Comparison of ENCODE assay signal across 8 mouse cellular contexts in genomic region chr7:142522352-142522751, GRCm38 (mm10). TPM values are rescaled to one million over a fixed set of nuclear protein-coding genes. Genes with fewer than 3 reads are reported as not detected.
A peak's percentile ranks its signal among the peaks of the same experiment; 100 is the strongest.
DNase-seq lines count a peak whose midpoint lies in the region; ATAC-seq and TF ChIP-seq lines count a peak whose summit lies in the region.

No protein-coding gene starts in this region.

- TF ChIP-seq POLR2A in liver, adult 2 months (IDR thresholded peaks at IDR 0.05; ENCODE audit: extremely low read depth, insufficient read depth, low read length) = no peak
- no peak for TF ChIP-seq POLR2A in bone marrow macrophage, adult 2 months (IDR thresholded peaks at IDR 0.05; ENCODE audit: borderline replicate concordance, low read depth, low read length)

- no peaks in the 10 kb centered on the region for H3K79me2 ChIP-seq in liver, adult 2 months (ENCODE audit: control insufficient read depth, insufficient read depth, low read length)

- no peak overlapping the region for H3K9ac ChIP-seq in liver, adult 2 months (ENCODE audit: low read depth, low read length)
- no peak overlapping the region for H3K9ac ChIP-seq in liver, embryonic 11.5 days (ENCODE audit: low read depth, low read length)
- 0 out of 2 replicates have a peak overlapping the region, but pooled peaks have one; percentile 73 for H3K9ac ChIP-seq in heart, embryonic 13.5 days
- H3K9ac ChIP-seq in limb, embryonic 15.5 days = no peak overlapping the region

- H3K27me3 ChIP-seq in liver, adult 2 months (ENCODE audit: control insufficient read depth, insufficient read depth, low read length) = 0 out of 2 replicates have a peak, but pooled peaks cover 2% of the 10 kb centered on the region
- no peaks in the 10 kb centered on the region for H3K27me3 ChIP-seq in liver, embryonic 11.5 days (replicated peaks; ENCODE audit: control insufficient read depth, insufficient read depth, low read length)
- no peaks in the 10 kb centered on the region for H3K27me3 ChIP-seq in heart, embryonic 13.5 days (replicated peaks)
- no peaks in the 10 kb centered on the region for H3K27me3 ChIP-seq in limb, embryonic 15.5 days

- no peaks in the 10 kb centered on the region for H3K4me1 ChIP-seq in liver, adult 2 months (ENCODE audit: control insufficient read depth, insufficient read depth, low read length)
- H3K4me1 ChIP-seq in liver, embryonic 11.5 days (replicated peaks; ENCODE audit: control insufficient read depth, insufficient read depth, low read length) = peaks cover 48% of the 10 kb centered on the region
- no peaks in the 10 kb centered on the region for H3K4me1 ChIP-seq in bone marrow macrophage, adult 2 months (ENCODE audit: control insufficient read depth, insufficient read depth, low read length)
- peaks cover 69% of the 10 kb centered on the region for H3K4me1 ChIP-seq in heart, embryonic 13.5 days
- peaks cover 48% of the 10 kb centered on the region for H3K4me1 ChIP-seq in limb, embryonic 15.5 days

- H3K4me3 ChIP-seq in liver, adult 2 months (ENCODE audit: insufficient read depth, low read depth, low read length) = no peak overlapping the region
- no peak overlapping the region for H3K4me3 ChIP-seq in liver, embryonic 11.5 days (ENCODE audit: low read depth, low read length)
- no peak overlapping the region for H3K4me3 ChIP-seq in bone marrow macrophage, adult 2 months (ENCODE audit: insufficient read depth, low read length)
- H3K4me3 ChIP-seq in heart, embryonic 13.5 days = no peak overlapping the region
- no peak overlapping the region for H3K4me3 ChIP-seq in limb, embryonic 15.5 days

- no peak overlapping the region for H3K4me2 ChIP-seq in liver, embryonic 11.5 days
- H3K4me2 ChIP-seq in heart, embryonic 13.5 days = no peak overlapping the region
- no peak overlapping the region for H3K4me2 ChIP-seq in limb, embryonic 15.5 days

- DNase-seq in liver, adult 2 months (ENCODE audit: extremely low read depth, low read depth, low spot score) = peak; percentile 21
- DNase-seq in liver, embryonic 11.5 days (ENCODE audit: low spot score) = no peak
- DNase-seq in yolk sac, embryonic 10.5 days (ENCODE audit: low spot score) = peak; percentile 82
- DNase-seq in layer of hippocampus, postnatal 14 days (ENCODE audit: low spot score in 2 of 2) = no peak
- DNase-seq in frontal cortex, postnatal 14 days (ENCODE audit: low spot score in 2 of 2) = no peak

- H3K36me3 ChIP-seq in liver, adult 2 months (ENCODE audit: control insufficient read depth, insufficient read depth, low read length) = no peaks in the 10 kb centered on the region
- no peaks in the 10 kb centered on the region for H3K36me3 ChIP-seq in liver, embryonic 11.5 days (ENCODE audit: control insufficient read depth, insufficient read depth, low read length)
- no peaks in the 10 kb centered on the region for H3K36me3 ChIP-seq in heart, embryonic 13.5 days
- no peaks in the 10 kb centered on the region for H3K36me3 ChIP-seq in limb, embryonic 15.5 days

- ATAC-seq in liver, embryonic 11.5 days (replicated peaks; ENCODE audit: low FRiP score) = no peak
- ATAC-seq in heart, embryonic 13.5 days (ENCODE audit: extremely low read depth, insufficient number of reproducible peaks, low FRiP score, low TSS enrichment) = no peak
- no peak for ATAC-seq in limb, embryonic 15.5 days (ENCODE audit: insufficient number of reproducible peaks, low FRiP score, low TSS enrichment, low read depth)

- H3K9me3 ChIP-seq in liver, embryonic 11.5 days (ENCODE audit: control insufficient read depth, low read length) = no peaks in the 10 kb centered on the region
- H3K9me3 ChIP-seq in heart, embryonic 13.5 days = no peaks in the 10 kb centered on the region
- H3K9me3 ChIP-seq in limb, embryonic 15.5 days = no peaks in the 10 kb centered on the region

- WGBS in liver, adult 2 months = 28% methylated on average over 4 of the region's 4 CpGs
- WGBS in liver, embryonic 11.5 days = 28% methylated on average over 4 of the region's 4 CpGs
- WGBS in heart, embryonic 13.5 days = 34% methylated on average over 4 of the region's 4 CpGs
- WGBS in limb, embryonic 15.5 days = 28% methylated on average over 4 of the region's 4 CpGs

- no peak overlapping the region for H3K27ac ChIP-seq in liver, adult 2 months (replicated peaks; ENCODE audit: insufficient read depth, low read depth, low read length)
- H3K27ac ChIP-seq in liver, embryonic 11.5 days (ENCODE audit: low read depth, low read length) = no peak overlapping the region
- no peak overlapping the region for H3K27ac ChIP-seq in bone marrow macrophage, adult 2 months (ENCODE audit: insufficient read depth, low read depth, low read length)
- H3K27ac ChIP-seq in heart, embryonic 13.5 days (replicated peaks) = peak overlapping the region; percentile 89
- H3K27ac ChIP-seq in limb, embryonic 15.5 days = peak overlapping the region; percentile 82

- TF ChIP-seq CTCF in liver, adult 2 months (IDR thresholded peaks at IDR 0.05; ENCODE audit: low read depth, low read length) = peak; percentile 84
- TF ChIP-seq CTCF in bone marrow macrophage, adult 2 months (IDR thresholded peaks at IDR 0.05; ENCODE audit: low read depth, low read length) = peak; percentile 22; the same call in 1 of the 2 replicates

RNA-seq across cellular contexts. Expression of gene Mrpl23, which starts 10.1 kb away (rescaled TPM):
- 45.0 and 54.8 TPM in 2 replicates for total RNA-seq in liver, adult 2 months (2014; rRNA removed)
- polyA plus RNA-seq in liver, adult 2 months (2012; rRNA removed) = 7.6 and 9.0 TPM in 2 replicates
- polyA plus RNA-seq in liver, embryonic 11.5 days (2014; fragmentation: Nextera tagmentation; extraction: Ambion mirVana) = 20.8 and 22.2 TPM in 2 replicates
- 27.2 and 47.3 TPM in 2 replicates for polyA plus RNA-seq in bone marrow macrophage, adult 2 months (2012; ENCODE audit: insufficient read depth, insufficient read length, missing spikeins)
- 15.6 and 17.7 TPM in 2 replicates for polyA plus RNA-seq in heart, embryonic 13.5 days (2015; fragmentation: Nextera tagmentation; extraction: Ambion mirVana)
- 28.8 and 30.5 TPM in 2 replicates for polyA plus RNA-seq in limb, embryonic 15.5 days (2015; fragmentation: Nextera tagmentation; extraction: Ambion mirVana)
- 1 to 10 TPM; 4.2 to 5.1 TPM for total RNA-seq in layer of hippocampus, postnatal 14 days (2021)

RNA-seq across cellular contexts. Expression of gene Tnnt3, which starts 23.7 kb away (rescaled TPM):
- 6.4 TPM in 1 of 2 replicates, not detected in the other for total RNA-seq in liver, adult 2 months (2014; rRNA removed)
- not detected in 2 replicates for polyA plus RNA-seq in liver, adult 2 months (2012; rRNA removed)
- polyA plus RNA-seq in liver, embryonic 11.5 days (2014; fragmentation: Nextera tagmentation; extraction: Ambion mirVana) = 1.5 and 2.4 TPM in 2 replicates
- 5.1 and 6.0 TPM in 2 replicates for polyA plus RNA-seq in bone marrow macrophage, adult 2 months (2012; ENCODE audit: insufficient read depth, insufficient read length, missing spikeins)
- 4.0 and 5.4 TPM in 2 replicates for polyA plus RNA-seq in heart, embryonic 13.5 days (2015; fragmentation: Nextera tagmentation; extraction: Ambion mirVana)
- polyA plus RNA-seq in limb, embryonic 15.5 days (2015; fragmentation: Nextera tagmentation; extraction: Ambion mirVana) = 154 and 517 TPM in 2 replicates
- under 1 TPM; 0.92 to 0.95 TPM for total RNA-seq in layer of hippocampus, postnatal 14 days (2021)

Comparison
In these comparisons a context has a peak if more than half of its experiments do, and no peak if none do; other contexts are left out.
1. DNase-seq: peak in liver, adult 2 months (single experiment) and yolk sac, embryonic 10.5 days (single experiment); none in liver, embryonic 11.5 days (single experiment), layer of hippocampus, postnatal 14 days (0 of 2) and frontal cortex, postnatal 14 days (0 of 2).
2. H3K27ac ChIP-seq: peak in heart, embryonic 13.5 days (single experiment) and limb, embryonic 15.5 days (single experiment); none in liver, adult 2 months (single experiment), liver, embryonic 11.5 days (single experiment) and bone marrow macrophage, adult 2 months (single experiment).
3. RNA of gene Tnnt3, which starts 23.7 kb away (polyA plus RNA-seq): 154 to 517 TPM in limb, embryonic 15.5 days; 5.1 to 6.0 TPM in bone marrow macrophage, adult 2 months, 4.0 to 5.4 TPM in heart, embryonic 13.5 days, 1.5 to 2.4 TPM in liver, embryonic 11.5 days and not detected in liver, adult 2 months; every median in the first group is over 10 times any median in the second.